Mouse (Mus musculus) 3T3-L1 (cell line): ENCODE measurements around the gene F2rl1.

ENCODE experiments used
- DNase-seq: peaks from one replicate; pipeline ENCODE4 v3.0.0-alpha.2; 2015; ENCODE audit warnings: low read depth, low spot score

Gene F2rl1

GRCm38 (mm10) chr13:95524674-95525491 is at the start of gene F2rl1:
F2rl1 (minus strand) TSS chr13:95525227.
- DNase-seq = peak; percentile 47

GRCm38 (mm10) chr13:95570877-95571276 is 45.9 kb upstream of the F2rl1 start:
- no peak for DNase-seq

GRCm38 (mm10) chr13:95569326-95569725 is 44.3 kb upstream of the F2rl1 start:
- DNase-seq = no peak

- no peak for DNase-seq
Observed at GRCm38 (mm10) chr13:95568336-95568735, 43.3 kb upstream of the F2rl1 start.

- DNase-seq = no peak
Observed at GRCm38 (mm10) chr13:95566841-95567551, 42.0 kb upstream of the F2rl1 start.

GRCm38 (mm10) chr13:95563693-95564092 is 38.7 kb upstream of the F2rl1 start:
- DNase-seq = peak; percentile 93

GRCm38 (mm10) chr13:95563066-95563610 is 38.1 kb upstream of the F2rl1 start:
- peak; percentile 94 for DNase-seq

GRCm38 (mm10) chr13:95557326-95557725 is 32.3 kb upstream of the F2rl1 start:
- DNase-seq = no peak

GRCm38 (mm10) chr13:95553885-95554492 is 29.0 kb upstream of the F2rl1 start:
- DNase-seq = peak; percentile 94

GRCm38 (mm10) chr13:95550636-95551370 is 25.8 kb upstream of the F2rl1 start:
- no peak for DNase-seq

GRCm38 (mm10) chr13:95549421-95549820 is 24.4 kb upstream of the F2rl1 start:
- peak; percentile 43 for DNase-seq

GRCm38 (mm10) chr13:95548856-95549255 is 23.8 kb upstream of the F2rl1 start:
- peak; percentile 81 for DNase-seq

GRCm38 (mm10) chr13:95548291-95548789 is 23.3 kb upstream of the F2rl1 start:
- peak; percentile 98 for DNase-seq

- DNase-seq = no peak
Observed at GRCm38 (mm10) chr13:95547090-95547611, 22.1 kb upstream of the F2rl1 start.

- DNase-seq = peak; percentile 48
Observed at GRCm38 (mm10) chr13:95546251-95546650, 21.2 kb upstream of the F2rl1 start.

GRCm38 (mm10) chr13:95545729-95546186 is 20.7 kb upstream of the F2rl1 start:
- DNase-seq = peak; percentile 85

GRCm38 (mm10) chr13:95538021-95538420 is 13.0 kb upstream of the F2rl1 start:
- no peak for DNase-seq

GRCm38 (mm10) chr13:95536117-95536493 is 11.1 kb upstream of the F2rl1 start:
- no peak for DNase-seq

GRCm38 (mm10) chr13:95535461-95536116 is 10.6 kb upstream of the F2rl1 start:
- peak; percentile 63 for DNase-seq

GRCm38 (mm10) chr13:95535026-95535425 is 10.0 kb upstream of the F2rl1 start:
- DNase-seq = no peak
